Mouse (Mus musculus) hindbrain, postnatal 0 days (tissue): ENCODE measurements around the gene Fras1. TPM values are rescaled to one million over a fixed set of nuclear protein-coding genes. Genes with fewer than 3 reads are reported as not detected.

Experiments used
- ATAC-seq: fragments of 200-750 bp; cut with Nextera tagmentation; 2 replicates; pipeline ENCODE4 v1.8.0; 2017; ENCODE audit warnings: mild to moderate bottlenecking, moderate TSS enrichment, moderate library complexity
- DNase-seq: peaks from one replicate; pipeline ENCODE4 v3.0.0-alpha.2; 2015; ENCODE audit warnings: low spot score
- H3K27ac ChIP-seq: fragments of 300-500 bp; sonication (generic); 2 replicates; pipeline ENCODE4 v1.5.1; 2014; ENCODE audit warnings: mild to moderate bottlenecking
- H3K27me3 ChIP-seq: fragments of 300-500 bp; sonication (generic); 2 replicates; pipeline ENCODE4 v1.6.1; 2014; ENCODE audit warnings: low read length, mixed read lengths; ENCODE audit not compliant: insufficient read depth
- H3K36me3 ChIP-seq: fragments of 300-500 bp; sonication (generic); 2 replicates; pipeline ENCODE4 v1.6.1; 2014; ENCODE audit warnings: low read length, mixed read lengths; ENCODE audit not compliant: insufficient read depth
- H3K4me1 ChIP-seq: fragments of 300-500 bp; sonication (generic); 2 replicates; pipeline ENCODE4 v1.6.1; 2014; ENCODE audit warnings: antibody characterized with exemption, low read length, mixed read lengths; ENCODE audit not compliant: insufficient read depth
- H3K4me2 ChIP-seq: fragments of 300-500 bp; sonication (generic); 2 replicates; pipeline ENCODE4 v1.6.1; 2014; ENCODE audit warnings: low read depth, mild to moderate bottlenecking, low read length, moderate library complexity, mixed read lengths
- H3K4me3 ChIP-seq: fragments of 300-500 bp; sonication (generic); 2 replicates; pipeline ENCODE4 v1.5.1; 2014; ENCODE audit warnings: low read length
- H3K9ac ChIP-seq: fragments of 300-500 bp; sonication (generic); replicated peaks from 2 replicates; pipeline ENCODE4 v1.6.1; 2014; ENCODE audit warnings: mild to moderate bottlenecking, low read length, moderate library complexity, mixed read lengths
- H3K9me3 ChIP-seq: fragments of 300-500 bp; sonication (generic); 2 replicates; pipeline ENCODE4 v1.6.1; 2016; ENCODE audit warnings: low read length, mixed read lengths
- CTCF ChIP-seq: IDR thresholded peaks from 2 replicates; pipeline ENCODE4 v1.5.1; 2016; ENCODE audit warnings: antibody characterized with exemption, control low read depth, low read depth
- WGBS: fragments of 180-500 bp; shearing (Covaris S2); extraction: QIAGEN DNeasy Blood & Tissue Kit; methylation state at CpG from one replicate; pipeline ENCODE4 v1.1.7; 2014; 5-methylcytosine and 5-hydroxymethylcytosine counted together
- polyA plus RNA-seq: library from polyadenylated mRNA; unstranded; fragments of >200 nt; fragmentation: Nextera tagmentation; extraction: Ambion mirVana; gene quantifications from 2 replicates; pipeline ENCODE4 v1.2.1, GENCODE M21; 2015
- total RNA-seq: library from RNA; depleted of rRNA; stranded (reverse); fragments of >200 nt; gene quantifications from 2 replicates; pipeline ENCODE4 v1.2.3, GENCODE M21; 2014

Gene Fras1
- total and polyA plus RNA-seq, 2 experiments from 2014 or later, result 2.9 to 15.3 TPM

- Histone ChIP-seq H3K4me2 (no peak overlapping the region), H3K4me3 (no peak overlapping the region), H3K9ac (no peak overlapping the region), H3K9me3 (no peaks in the 10 kb centered on the region), H3K4me1 (no peaks in the 10 kb centered on the region), H3K27me3 (no peaks in the 10 kb centered on the region), H3K27ac (no peak overlapping the region), H3K36me3 (no peaks in the 10 kb centered on the region)
- TF ChIP-seq CTCF, result no peak
- WGBS, result 62% methylated on average over 5 of the region's 5 CpGs
- ATAC-seq (no peak), DNase-seq (no peak)
Measured at GRCm38 (mm10) chr5:96395786-96396650, 22.3 kb downstream of the Fras1 start.

GRCm38 (mm10) chr5:96402555-96402954, 28.8 kb downstream of the Fras1 start:
- no peak overlapping the region for H3K9ac ChIP-seq
- H3K4me2 ChIP-seq, result no peak overlapping the region
- no peak overlapping the region for H3K27ac ChIP-seq
- H3K9me3 ChIP-seq, result no peaks in the 10 kb centered on the region
- no peak overlapping the region for H3K4me3 ChIP-seq
- DNase-seq (no peak), ATAC-seq (no peak)
- H3K36me3 ChIP-seq, result no peaks in the 10 kb centered on the region
- H3K4me1 ChIP-seq, result no peaks in the 10 kb centered on the region
- TF ChIP-seq CTCF, result no peak
- WGBS, result 78% methylated on average over 3 of the region's 3 CpGs
- no peaks in the 10 kb centered on the region for H3K27me3 ChIP-seq

- TF ChIP-seq CTCF, result no peak
- H3K27me3 ChIP-seq, result no peaks in the 10 kb centered on the region
- no peak for DNase-seq
- no peaks in the 10 kb centered on the region for H3K4me1 ChIP-seq
- no peak overlapping the region for H3K4me2 ChIP-seq
- H3K36me3 ChIP-seq, result no peaks in the 10 kb centered on the region
- H3K9me3 ChIP-seq, result no peaks in the 10 kb centered on the region
- H3K27ac ChIP-seq, result no peak overlapping the region
- ATAC-seq, result no peak
- H3K9ac ChIP-seq, result no peak overlapping the region
- WGBS, result 64% methylated on average over 8 of the region's 8 CpGs
- H3K4me3 ChIP-seq, result no peak overlapping the region
Measured at GRCm38 (mm10) chr5:96405139-96405842, 31.5 kb downstream of the Fras1 start.

GRCm38 (mm10) chr5:96408291-96408690, 34.5 kb downstream of the Fras1 start:
- WGBS, result 78% methylated on average over 2 of the region's 2 CpGs
- Histone ChIP-seq H3K27me3 (no peaks in the 10 kb centered on the region), H3K9ac (no peak overlapping the region), H3K36me3 (no peaks in the 10 kb centered on the region), H3K4me3 (no peak overlapping the region), H3K4me2 (no peak overlapping the region), H3K9me3 (no peaks in the 10 kb centered on the region), H3K4me1 (no peaks in the 10 kb centered on the region), H3K27ac (no peak overlapping the region)
- ATAC-seq, result no peak
- DNase-seq, result no peak
- TF ChIP-seq CTCF, result no peak

- Histone ChIP-seq H3K4me1 (no peaks in the 10 kb centered on the region), H3K27me3 (no peaks in the 10 kb centered on the region), H3K4me3 (no peak overlapping the region), H3K9me3 (no peaks in the 10 kb centered on the region), H3K27ac (no peak overlapping the region), H3K9ac (no peak overlapping the region), H3K4me2 (no peak overlapping the region), H3K36me3 (no peaks in the 10 kb centered on the region)
- ATAC-seq (no peak), DNase-seq (no peak)
- 84% methylated on average over 11 of the region's 11 CpGs for WGBS
- TF ChIP-seq CTCF, result no peak
Measured at GRCm38 (mm10) chr5:96412754-96413394, 39.1 kb downstream of the Fras1 start.

GRCm38 (mm10) chr5:96417121-96417520, 43.4 kb downstream of the Fras1 start:
- no peaks in the 10 kb centered on the region for H3K36me3 ChIP-seq

More at GRCm38 (mm10) chr5:96417121-96417520, 43.4 kb downstream of the Fras1 start:
- H3K9ac ChIP-seq, result no peak overlapping the region
- H3K27me3 ChIP-seq, result no peaks in the 10 kb centered on the region
- ATAC-seq (no peak), DNase-seq (no peak)
- WGBS, result 77% methylated on average over 4 of the region's 4 CpGs
- H3K4me3 ChIP-seq, result no peak overlapping the region
- H3K27ac ChIP-seq, result no peak overlapping the region
- no peak for TF ChIP-seq CTCF
- H3K4me1 ChIP-seq, result no peaks in the 10 kb centered on the region
- no peak overlapping the region for H3K4me2 ChIP-seq
- H3K9me3 ChIP-seq, result no peaks in the 10 kb centered on the region
